Mouse (Mus musculus): Measurements from ENCODE around the gene Fras1.

The Fras1 gene

DNA sequence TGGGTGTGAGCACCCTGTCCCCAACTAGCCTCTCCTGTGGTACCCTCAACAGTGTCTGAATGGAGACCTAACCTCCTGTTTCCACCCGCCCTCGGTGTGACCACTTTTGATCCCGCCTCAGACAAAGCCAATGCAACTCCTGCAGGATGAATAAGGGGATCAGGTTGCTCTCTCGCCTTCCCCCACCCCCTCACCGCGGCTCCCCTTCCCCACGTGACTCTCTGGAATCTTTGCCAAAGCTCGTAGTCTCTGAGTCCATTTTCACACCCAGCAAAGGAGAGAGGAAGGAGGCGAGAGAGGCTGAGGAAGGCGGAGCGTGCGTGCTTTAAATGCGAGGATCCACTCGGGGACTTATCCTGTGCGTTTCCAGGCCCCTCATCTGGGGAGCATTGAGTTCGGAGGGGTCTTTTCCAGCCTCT lies at the start of gene Fras1:
TSS of gene Fras1 (plus strand) at position 389 of the 419 bp plus-strand sequence.
- peak; percentile 43 to 54 for DNase-seq

DNA sequence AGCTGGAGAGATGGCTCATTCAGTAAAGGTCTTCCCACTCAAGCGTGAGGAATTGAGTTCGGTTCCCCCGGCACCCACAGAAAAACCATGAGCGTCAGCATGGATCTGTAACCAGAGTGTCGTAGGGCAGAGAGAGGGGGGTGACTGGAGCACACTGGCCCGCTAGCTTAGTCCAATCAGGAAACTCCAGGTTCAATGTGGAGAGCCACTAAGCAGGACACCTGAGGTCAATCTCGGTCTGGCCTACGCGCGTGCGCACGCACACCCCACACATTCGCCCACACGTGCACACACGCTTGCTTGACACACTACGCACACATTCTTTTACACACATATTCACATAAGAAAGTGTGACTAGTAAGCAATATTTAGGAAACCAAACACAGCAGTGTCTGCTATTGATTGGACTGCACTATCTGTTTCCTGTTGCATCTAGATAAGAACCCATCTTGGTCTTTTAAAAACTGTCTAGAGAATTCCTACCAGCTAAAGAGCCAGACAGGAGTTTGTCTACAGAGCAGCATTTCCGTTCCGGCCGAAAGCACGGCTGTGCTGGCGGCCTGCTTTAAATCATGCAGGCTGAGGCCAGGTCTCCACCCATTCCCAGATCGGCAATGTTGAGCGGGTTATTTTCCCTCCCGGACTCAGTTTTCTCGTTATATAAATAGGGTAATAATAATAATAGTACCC lies 42.6 kb upstream of the Fras1 start:
- no peak for DNase-seq

DNA sequence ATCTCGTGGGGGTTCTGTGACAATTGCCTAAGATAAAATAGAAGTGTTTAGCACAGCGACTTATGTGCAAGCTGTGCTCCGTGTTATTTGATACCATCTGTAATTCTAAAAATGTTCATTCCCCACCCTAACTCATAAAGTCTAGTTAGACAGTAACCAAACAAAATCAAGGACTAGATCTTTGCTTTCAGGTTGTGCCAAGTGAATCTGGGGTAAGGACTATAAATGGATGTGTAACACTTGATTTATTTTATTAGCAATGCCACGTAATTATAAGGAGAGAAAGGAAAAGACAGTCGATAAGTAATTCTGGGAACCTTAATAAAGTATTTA lies 42.1 kb upstream of the Fras1 start:
- no peak for DNase-seq

DNA sequence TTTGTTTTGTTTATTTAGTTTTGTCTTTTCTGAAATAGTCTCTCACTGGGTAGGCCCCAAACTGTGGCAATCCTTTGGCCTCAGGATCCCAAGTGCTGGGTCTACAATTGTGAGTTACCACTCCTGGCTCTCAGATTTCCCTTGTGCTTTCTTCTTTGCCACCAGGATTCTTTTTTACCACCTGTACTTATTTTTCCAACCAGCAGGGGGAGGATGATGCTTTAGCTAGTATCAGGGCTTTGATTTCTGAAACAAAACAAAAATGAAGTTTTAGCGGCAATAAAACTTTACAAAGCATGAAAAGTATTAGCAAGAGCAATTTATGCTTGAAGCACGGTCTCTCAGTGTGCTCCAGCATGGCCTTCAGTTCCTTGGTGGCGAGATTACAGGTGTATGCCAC lies 39.8 kb upstream of the Fras1 start:
- DNase-seq = peak; percentile 24 to 35

DNA sequence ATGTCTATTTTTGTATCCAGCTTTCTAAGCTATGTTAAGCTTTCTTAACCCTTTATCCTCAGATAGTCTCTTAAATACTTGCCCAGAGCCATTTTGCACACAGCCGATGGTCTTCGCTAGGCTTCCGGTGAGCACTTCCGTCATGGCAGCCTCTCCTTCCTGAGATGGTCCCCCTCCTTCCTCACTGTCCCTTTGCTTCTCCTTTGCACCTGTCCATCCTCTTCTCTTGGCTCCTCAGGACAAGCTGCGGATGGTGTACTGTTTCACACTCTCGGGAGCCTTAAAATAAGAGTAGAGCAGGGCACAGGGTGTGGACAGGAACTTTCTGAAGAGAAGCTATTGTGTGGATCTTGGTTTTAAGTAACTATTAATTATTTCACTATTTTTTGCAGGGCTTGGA lies 33.2 kb upstream of the Fras1 start:
- DNase-seq = no peak

DNA sequence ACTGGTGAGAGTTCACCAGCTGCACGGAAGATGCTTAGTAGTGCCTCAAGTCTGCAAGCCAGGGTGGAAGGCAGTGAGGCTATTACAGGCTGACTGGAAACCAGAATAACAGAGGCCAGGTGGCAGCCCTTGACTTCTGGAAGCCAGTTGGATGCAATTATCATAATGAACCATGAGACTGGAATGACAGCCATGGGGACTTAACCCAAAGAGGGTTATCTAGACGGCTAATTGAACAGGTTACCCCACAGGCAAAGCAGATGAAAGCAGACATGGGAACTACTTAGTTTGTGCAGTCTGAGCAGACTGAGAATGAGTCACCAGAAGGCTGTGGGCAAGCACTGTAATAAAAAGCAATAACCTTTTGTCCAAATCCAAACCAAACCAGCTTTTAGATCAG lies 28.8 kb upstream of the Fras1 start:
- DNase-seq = no peak

DNA sequence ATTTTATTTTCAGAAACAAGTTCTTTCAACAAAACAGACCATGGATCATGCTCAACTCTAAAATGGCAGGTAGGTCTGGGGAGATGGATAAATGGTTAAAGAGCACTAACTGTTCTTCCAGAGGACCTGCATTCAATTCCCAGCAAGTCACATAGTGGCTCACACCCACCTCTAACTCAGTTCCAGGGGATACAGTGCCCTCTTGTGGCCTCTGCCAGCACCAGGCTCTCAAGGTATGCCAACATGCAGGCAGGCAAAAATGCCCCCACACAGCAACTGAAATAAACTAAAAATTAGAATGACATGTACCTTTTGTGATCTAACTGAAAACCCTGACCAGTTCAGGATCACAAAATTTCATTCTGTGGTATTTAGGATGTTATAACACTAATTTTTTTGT lies 21.8 kb upstream of the Fras1 start:
- peak; percentile 13 to 26 for DNase-seq

DNA sequence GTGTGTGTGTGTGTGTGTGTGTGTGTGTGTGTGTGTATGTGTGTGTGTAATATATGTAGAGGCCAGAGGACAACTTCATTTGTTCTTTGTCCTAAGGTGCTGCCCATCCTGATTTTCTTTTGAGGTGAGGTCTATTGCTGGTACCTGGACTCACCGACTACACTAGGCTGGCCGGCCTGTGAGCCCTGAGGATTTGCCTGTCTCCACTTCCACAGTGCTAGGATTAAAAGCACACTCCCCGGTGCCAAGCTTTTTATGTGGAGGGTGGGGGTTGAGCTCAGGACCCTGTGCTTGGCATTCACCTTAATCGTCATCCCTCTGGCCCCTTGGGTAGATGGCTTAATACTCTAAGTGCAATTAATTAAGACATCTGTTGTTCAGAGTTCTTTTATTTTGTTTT lies 9.8 kb upstream of the Fras1 start:
- DNase-seq = no peak

DNA sequence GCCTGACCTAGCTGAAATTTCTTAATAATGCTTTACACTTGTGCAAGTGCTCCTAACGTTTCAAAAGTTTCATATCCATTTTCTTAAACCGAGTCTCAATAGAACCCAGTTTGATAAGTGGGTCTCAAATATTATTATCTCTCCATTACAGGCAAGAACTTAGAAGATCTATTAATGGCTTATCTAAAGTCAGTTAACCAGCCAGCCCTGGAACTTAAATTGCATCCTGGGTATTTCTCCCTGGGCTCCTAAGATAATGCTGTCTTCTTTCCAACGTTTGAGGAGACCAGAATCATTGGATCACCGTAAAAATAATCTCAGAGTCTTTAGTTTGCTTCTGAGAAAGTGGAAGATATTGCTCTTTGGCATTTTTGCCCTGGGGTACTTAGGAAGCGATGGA lies 8.2 kb upstream of the Fras1 start:
- DNase-seq = no peak

DNA sequence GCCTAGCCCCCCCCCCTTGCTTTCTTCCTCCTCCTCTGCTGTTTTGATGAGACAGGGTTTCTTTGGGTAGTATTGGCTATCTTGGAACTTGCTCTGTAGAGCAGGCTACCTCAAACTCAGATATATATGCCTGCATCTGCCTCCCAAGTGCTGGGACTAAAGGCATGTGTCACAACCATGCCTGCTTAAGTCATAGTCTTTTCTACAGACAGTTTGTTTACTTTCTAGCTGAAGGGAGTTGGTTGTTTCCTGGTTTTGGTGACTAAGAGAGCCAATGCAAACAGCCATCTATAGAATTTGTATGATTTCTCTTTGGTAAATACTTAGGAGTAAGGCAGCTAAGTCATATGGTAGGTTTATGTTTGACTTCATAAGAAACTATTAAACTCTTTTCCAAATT lies 6.5 kb upstream of the Fras1 start:
- no peak for DNase-seq

DNA sequence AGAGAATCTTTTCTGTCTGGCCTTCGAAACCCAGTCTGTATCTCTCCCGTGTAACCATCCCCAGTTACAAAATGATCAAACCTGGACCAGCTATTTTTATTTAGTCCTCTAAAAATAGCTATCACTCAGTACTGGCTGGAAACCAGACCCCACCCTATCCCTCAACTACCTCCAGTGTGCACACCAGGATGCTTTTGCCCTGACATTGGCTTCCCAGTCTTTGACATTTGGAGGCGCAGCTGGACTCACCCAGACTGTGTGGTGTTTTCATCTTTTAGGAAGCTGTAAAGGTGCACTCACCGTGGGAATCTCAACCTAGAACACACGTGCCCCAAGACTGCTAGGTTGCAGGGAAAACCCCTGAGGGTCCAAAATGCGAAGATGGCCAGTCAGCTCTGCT lies 649 bp upstream of the Fras1 start:
- peak in 1 of 2 experiments; percentile 8 for DNase-seq

DNA sequence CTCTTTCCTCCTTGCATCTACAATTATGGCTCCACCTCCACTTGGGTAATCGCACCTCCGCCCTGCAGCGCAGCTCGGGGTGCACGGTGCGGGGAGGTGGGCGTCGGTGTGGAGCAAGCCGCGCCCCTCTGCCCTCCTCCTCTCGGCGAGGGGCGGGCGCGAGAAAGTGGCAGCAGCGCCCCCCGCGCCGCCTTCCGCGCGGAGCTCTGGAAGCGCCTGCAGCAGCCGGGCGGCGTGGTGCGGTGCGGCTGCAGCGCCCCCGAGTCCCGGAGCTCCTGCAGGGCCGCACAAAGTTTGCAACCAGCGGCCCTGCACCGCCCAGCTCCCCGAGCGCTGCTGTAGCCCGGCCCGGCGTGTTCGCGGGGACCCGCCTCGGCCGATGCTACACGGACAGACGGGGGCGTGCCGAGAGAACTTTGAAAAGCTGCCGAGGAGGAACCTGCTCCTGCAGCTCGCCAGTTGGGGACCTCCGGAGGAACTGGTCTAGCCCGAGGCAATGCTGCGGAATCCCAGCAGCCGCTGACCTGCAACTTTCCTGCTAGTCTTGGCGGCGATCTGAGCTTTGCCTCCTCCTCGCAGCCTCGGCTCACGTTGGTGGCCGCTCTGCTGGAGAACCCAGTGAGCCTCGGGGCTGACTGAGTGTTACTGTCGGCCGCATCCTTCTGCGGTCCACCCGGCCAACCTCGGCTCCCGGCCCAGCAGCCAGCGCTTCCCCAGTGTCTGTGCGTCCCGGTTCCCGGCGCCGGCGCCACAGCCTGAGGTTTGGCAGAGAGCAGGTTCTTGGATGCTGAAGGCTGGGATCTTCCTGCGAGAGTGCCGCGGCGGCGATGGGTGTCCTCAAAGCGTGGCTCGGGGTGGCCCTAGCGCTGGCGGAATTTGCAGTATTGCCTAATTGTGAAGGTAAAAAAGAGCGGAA lies 489 bp downstream of the Fras1 start:
- DNase-seq = peak; percentile 48 to 63

DNA sequence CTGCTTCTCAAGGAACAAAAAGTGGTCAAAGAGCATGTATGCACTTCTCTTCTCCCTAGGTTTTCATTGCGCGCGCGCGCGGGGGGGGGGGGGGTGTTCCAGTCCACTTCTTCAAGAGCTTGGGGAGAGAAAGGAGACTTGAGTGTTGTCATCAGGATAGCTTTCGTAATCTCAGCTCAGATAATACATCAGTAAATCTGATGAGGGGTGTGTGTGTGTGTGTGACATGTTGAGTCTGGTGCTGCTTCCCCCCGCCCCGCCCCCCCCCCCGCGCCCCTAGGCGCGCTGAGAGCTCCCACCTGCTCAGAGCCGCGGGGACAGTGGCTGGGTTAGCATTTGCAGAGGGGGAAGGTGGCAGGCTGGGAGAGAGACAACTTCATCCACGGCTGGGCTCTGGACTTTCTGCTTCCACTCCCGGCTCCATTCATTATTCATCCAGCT lies 1.7 kb downstream of the Fras1 start:
- no peak for DNase-seq

DNA sequence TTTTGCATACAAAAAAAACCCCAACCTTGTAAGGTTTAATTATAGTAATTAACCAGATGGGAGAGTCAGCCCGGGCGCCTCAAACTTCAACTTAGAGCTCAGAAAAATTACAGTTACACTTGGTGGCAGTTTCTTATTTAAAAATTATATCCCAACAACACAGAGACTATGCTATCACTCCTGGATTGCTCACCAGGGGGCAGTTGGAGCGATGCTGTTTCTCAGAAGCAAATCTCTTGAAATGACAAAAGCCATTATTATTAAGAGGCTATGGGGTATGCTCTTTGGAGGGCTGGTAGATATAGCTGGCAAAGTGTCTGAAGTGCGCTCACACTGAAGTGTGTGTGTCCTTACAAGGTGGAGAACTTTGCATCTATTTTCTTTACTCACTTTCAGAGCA lies 2.5 kb downstream of the Fras1 start:
- no peak for DNase-seq

DNA sequence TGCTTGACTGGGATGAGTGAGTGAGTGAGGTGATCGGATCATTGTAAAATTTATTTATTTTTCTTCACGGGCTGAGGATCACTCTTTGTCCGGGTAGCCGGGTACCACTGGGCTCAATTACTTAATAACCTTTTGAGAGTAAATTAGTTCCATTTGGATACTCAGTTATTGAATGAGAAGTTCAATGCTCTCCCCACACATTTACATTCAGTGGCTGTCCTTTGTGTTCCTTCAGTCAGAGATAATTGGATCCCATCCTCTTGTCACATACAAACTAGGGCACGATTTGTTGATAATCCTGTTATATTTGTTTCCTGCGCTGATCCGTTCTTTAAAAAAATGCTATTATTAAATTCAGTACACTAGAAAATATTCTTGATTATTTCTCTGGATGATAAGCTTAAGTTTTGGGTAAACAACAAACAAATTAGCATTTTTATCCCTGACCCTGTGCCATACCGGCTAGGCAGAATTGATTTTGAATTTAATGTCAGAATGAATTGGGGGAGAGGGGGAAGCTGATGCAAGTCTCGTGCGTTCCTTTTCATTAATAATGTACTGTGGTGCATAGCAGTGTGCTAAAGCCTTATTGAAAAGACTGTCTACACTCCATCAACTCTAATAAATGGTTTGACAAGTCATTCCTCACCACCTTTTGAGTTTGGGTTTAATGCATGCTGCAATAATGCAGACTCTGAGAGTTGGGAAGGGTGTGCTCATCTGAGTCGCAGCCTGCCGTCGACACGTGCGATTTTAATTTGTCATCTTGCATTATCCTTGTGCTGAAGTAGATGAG lies 12.6 kb downstream of the Fras1 start:
- DNase-seq = no peak

DNA sequence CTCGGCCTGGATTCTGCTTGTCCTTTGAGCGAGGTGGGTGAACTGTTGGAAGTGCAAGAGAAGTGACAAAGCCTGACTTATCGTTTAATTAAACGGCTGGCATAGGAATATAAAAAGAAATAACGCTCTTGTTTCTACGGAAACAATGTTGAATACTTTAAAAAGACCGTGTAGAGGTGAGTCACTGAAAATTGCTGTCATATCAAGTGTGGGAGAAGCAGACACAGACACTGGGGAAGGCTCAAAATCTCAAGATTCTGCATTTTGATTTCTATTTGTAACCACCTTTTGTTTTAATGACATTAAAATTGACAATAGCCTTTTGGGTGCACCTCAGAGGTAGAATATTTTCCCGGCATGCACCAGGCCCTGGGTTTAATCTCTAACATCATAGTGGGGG lies 14.6 kb downstream of the Fras1 start:
- DNase-seq = no peak

DNA sequence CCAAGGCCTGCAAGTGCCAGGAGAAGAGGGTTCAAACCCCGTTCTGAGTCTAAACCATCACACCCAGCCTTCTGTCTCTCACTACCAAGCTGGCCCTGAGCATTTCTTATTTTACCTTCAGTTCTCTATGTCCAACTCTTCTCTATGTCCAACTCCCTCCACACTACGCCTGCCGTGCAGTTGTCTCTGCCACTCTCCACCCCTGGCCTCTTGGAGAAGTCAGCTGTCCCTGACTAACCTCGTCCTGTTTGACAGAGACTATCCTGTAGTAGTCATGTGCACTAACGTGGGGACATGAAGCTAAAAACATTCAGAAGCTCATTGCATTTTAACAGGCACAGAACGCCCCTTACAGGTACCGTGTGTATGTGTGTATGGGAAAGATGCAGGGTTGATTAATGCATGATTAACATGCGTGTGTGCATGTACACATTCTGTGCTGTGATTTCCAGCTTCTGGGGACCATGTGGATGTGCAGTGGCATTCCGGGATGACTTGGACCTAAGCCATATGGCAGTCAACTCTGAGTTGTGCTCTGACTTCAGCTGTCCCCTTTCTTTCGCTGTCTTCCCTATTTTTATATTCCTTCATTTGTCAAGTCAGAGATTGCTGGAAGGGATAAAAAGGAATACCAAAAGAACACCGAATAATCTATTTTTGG lies 16.3 kb downstream of the Fras1 start:
- DNase-seq = no peak

DNA sequence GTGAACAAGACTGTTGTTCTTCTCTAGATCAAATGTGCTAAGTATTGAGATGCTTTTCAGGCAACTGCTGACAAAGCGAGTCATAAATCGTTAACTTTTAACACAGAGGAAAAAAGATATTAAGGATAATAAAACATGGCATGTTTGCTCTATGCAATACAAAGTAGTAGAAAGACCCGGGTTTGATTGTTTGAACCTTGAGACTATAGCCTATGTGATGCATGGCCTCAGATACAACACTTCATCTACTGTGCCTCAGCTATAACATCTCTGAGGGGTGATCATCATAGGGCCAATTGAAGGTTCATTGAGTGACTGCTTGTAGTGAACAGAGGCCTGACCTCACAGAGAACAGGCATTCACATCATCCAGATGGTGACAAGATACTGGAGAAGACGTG lies 17.3 kb downstream of the Fras1 start:
- DNase-seq = no peak

DNA sequence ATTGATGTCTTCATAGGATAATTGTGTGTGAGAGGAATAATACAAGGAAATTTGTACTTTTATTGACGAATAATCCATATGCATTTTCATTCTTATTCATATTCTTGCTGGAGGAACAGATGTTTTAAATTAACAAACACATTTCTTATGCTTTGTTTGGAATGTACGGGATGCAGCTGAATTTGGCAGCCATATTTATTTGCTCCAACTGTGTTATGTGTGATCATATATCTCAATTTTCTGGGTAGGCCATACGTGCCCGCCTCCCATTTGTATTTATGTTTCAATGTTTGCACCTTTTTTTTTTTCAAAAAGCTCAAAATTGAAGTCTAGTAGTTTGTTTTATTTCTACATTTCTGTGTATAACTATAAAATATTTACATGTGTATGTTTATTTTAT lies 21.2 kb downstream of the Fras1 start:
- DNase-seq = no peak

DNA sequence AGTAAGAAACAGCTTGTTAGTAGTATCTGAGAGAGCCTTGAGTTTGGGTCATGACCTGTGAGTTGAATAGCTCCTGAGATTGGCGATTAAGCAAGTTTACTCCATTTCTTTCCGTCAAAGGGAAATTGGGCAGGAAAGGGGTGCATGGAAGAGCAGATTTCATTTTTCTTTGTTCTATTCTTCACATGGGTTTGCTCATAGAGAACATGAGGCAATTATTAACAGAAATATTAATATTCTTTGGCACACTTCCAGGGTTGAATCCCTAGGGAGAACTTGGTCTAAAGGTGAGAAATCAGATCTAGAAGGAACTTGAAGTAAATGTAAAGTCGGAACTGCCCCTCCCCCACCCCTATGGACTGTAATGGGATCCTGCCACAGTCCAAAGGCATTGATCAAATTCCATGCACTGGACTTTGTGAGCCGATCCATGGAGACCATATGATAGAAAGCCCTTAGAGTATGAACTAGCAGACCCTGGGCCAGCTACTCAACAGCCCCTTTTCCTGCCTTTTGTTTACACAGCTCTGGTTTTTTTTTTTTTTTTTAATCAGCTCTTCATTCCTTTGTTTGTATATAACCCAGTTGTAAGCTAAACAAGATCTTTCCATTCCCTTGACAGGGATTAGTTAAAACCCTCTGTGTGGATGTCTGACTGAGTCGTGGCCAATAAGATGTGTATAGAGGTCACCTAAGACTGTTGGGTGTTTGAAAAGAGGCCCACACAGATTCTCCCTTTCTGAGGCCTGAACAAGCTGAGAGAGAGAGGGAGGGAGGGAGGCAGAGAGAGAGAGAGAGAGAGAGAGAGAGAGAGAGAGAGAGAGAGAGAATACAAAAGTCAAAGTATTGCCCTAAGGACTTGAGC lies 22.3 kb downstream of the Fras1 start:
- no peak for DNase-seq

DNA sequence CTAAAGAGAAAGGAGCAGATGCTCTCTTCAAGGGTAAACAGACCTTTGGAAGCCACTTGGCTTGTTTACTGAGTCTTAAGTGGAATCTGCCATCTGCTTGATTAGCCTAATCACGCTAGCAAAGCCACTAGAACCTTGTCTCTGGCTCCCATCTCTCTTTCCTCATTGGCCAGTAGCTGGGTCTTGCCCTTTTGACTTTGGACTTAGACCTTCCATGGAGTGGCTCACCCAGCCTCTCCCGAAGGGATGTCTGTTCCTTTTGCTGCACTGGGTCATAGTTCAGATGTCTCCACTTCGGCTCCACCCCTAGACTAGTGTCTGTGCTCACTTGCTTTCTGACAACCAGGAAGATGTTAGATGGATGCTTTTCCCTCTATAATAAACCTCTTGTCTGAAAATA lies 28.8 kb downstream of the Fras1 start:
- no peak for DNase-seq
